Mouse (Mus musculus): ENCODE results near the gene Kptn.

The Kptn gene

GRCm38 (mm10) chr7:16161302-16161701, 41.6 kb downstream of the Kptn start:
- no peak for DNase-seq (ENCODE audit: low read depth)

- no peak for DNase-seq (ENCODE audit: low read depth)
Measured at GRCm38 (mm10) chr7:16162036-16162435, 42.3 kb downstream of the Kptn start.

DNA sequence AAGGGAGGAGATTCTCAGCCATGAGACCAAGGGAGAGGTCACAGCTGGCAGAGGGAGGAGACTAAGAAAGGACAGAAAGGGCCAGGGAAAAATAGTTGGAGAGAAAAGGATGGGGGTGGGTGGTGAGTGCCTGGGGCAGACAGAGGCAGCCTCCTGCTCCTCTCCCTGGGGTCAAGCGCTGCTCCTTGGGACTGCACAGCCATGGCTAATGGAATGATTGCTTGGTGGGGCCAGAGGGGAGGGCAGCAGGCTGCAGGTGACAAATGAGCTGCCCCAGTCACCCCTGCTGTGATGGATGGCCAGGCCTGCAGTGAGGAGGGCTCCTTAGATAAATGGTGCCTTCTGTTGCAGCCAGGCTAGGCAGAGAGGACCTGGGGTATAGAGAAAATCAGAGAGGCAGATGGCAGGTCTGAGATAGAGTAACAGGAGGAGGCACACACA, 52.5 kb downstream of the Kptn start:
- no peak for DNase-seq (ENCODE audit: low read depth)

- DNase-seq (ENCODE audit: low read depth) = no peak
Measured at GRCm38 (mm10) chr7:16172586-16173140, 53.0 kb downstream of the Kptn start.

- DNase-seq (ENCODE audit: low read depth) = no peak
Measured at GRCm38 (mm10) chr7:16173146-16173545, 53.5 kb downstream of the Kptn start.

- peak; percentile 69 for DNase-seq (ENCODE audit: low read depth)
Measured at GRCm38 (mm10) chr7:16174597-16175541, 55.2 kb downstream of the Kptn start, which contains the start of gene Meis3. TSS of gene Meis3 (plus strand) at chr7:16175090.

GRCm38 (mm10) chr7:16175542-16175931, 55.8 kb downstream of the Kptn start:
- DNase-seq (ENCODE audit: low read depth) = no peak

Measured in induced T-regulatory cell, adult 2 months (primary cell).